Mouse (Mus musculus): ENCODE results near the gene Fam57b. TPM values are rescaled to one million over a fixed set of nuclear protein-coding genes. Genes with fewer than 3 reads are reported as not detected.

The Fam57b gene
- total and polyA plus RNA-seq, 2 experiments from 2014 or later = 44.3 to 44.8 TPM

DNA sequence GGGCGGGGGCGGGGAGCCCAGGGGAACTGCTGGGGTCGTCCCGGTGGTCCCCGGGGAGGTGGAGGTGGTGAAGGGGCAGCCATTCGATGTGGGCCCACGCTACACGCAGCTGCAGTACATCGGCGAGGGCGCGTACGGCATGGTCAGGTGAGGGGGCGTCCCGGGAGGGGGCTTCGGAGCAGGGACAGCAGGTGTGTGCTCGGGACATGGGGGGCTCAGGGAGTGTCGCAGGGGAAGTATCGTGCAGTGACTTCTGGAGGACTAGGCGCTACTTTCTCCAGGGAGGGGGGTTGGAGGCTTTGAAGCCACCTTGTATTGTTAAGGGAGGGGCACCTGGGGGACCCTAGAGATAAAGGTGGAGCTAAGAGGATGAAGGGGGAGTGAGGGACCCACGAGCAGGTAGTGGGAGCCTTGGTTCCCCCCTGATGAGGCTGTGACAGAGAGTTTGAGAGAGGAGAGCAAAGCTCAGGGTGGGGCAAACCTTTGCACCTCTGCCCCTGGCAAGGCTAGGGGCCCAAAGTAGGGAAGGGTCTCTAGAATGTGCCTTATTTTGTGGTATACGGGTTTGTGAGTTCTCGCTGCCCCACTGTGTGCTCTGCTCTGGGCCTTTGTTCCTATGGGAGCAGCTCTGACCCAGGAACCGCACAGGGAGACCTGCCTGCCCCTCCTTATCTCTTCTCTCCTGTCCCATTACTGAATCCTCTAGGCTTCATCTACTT is 37.6 kb upstream of the Fam57b start:
- H3K27ac ChIP-seq = peak overlapping the region; percentile 89
- peak overlapping the region; percentile 73 for H3K4me3 ChIP-seq (ENCODE audit: low read length)
- peak; percentile 41 for ATAC-seq
- no peak for TF ChIP-seq CTCF (IDR thresholded peaks at IDR 0.05; ENCODE audit: low read depth)
- DNase-seq (ENCODE audit: low spot score) = no peak
- peaks cover 24% of the 10 kb centered on the region for H3K4me1 ChIP-seq (ENCODE audit: insufficient read depth, low read length)
- H3K36me3 ChIP-seq (ENCODE audit: insufficient read depth, low read length) = peaks cover 11% of the 10 kb centered on the region
- peak overlapping the region; percentile 98 for H3K4me2 ChIP-seq (ENCODE audit: low read depth, low read length)
- no peaks in the 10 kb centered on the region for H3K27me3 ChIP-seq (ENCODE audit: insufficient read depth, low read length)
- no peaks in the 10 kb centered on the region for H3K9me3 ChIP-seq (ENCODE audit: low read length)
- WGBS = 1% methylated on average over 23 of the region's 24 CpGs
- H3K9ac ChIP-seq (replicated peaks; ENCODE audit: low read length) = peak overlapping the region; percentile 80

- no peaks in the 10 kb centered on the region for H3K9me3 ChIP-seq (ENCODE audit: low read length)
- H3K27ac ChIP-seq = peak overlapping the region; percentile 89
- peak overlapping the region; percentile 80 for H3K9ac ChIP-seq (replicated peaks; ENCODE audit: low read length)
- H3K4me2 ChIP-seq (ENCODE audit: low read depth, low read length) = peak overlapping the region; percentile 98
- no peaks in the 10 kb centered on the region for H3K27me3 ChIP-seq (ENCODE audit: insufficient read depth, low read length)
- peak; percentile 61 for ATAC-seq
- no peak for TF ChIP-seq CTCF (IDR thresholded peaks at IDR 0.05; ENCODE audit: low read depth)
- DNase-seq (ENCODE audit: low spot score) = peak; percentile 77
- WGBS = 10% methylated on average over 3 of the region's 3 CpGs
- peak overlapping the region; percentile 73 for H3K4me3 ChIP-seq (ENCODE audit: low read length)
- peaks cover 16% of the 10 kb centered on the region for H3K36me3 ChIP-seq (ENCODE audit: insufficient read depth, low read length)
- H3K4me1 ChIP-seq (ENCODE audit: insufficient read depth, low read length) = peaks cover 24% of the 10 kb centered on the region
Observed at GRCm38 (mm10) chr7:126760391-126760802, 37.1 kb upstream of the Fam57b start.

DNA sequence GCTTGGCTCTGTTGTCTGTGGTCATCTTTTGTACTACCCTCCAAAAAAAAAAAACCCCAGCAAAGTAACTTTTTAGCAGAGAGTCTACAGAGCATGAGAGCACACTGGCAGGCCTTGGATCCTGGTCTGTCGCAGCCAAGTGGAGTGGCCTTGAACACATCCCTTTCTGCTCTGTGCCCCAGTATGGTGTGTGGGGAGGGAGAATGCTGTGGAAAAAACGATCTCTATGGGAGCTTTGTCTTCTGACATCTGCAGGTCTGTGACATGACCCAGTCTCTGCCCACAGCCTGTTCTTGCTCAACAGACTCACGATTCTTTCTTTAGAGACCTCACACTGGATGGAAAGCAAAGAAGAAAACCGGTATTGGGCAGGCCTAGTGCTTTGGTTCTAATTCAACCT is 36.5 kb upstream of the Fam57b start:
- ATAC-seq (no peak), DNase-seq (ENCODE audit: low spot score) (no peak)
- H3K27ac ChIP-seq = peak overlapping the region; percentile 89
- no peaks in the 10 kb centered on the region for H3K9me3 ChIP-seq (ENCODE audit: low read length)
- H3K4me3 ChIP-seq (ENCODE audit: low read length) = 0 out of 2 replicates have a peak overlapping the region, but pooled peaks have one; percentile 73
- 56% methylated on average over 4 of the region's 4 CpGs for WGBS
- no peak overlapping the region for H3K9ac ChIP-seq (replicated peaks; ENCODE audit: low read length)
- H3K4me1 ChIP-seq (ENCODE audit: insufficient read depth, low read length) = peaks cover 24% of the 10 kb centered on the region
- H3K4me2 ChIP-seq (ENCODE audit: low read depth, low read length) = peak overlapping the region; percentile 98
- H3K27me3 ChIP-seq (ENCODE audit: insufficient read depth, low read length) = no peaks in the 10 kb centered on the region
- peaks cover 22% of the 10 kb centered on the region for H3K36me3 ChIP-seq (ENCODE audit: insufficient read depth, low read length)
- TF ChIP-seq CTCF (IDR thresholded peaks at IDR 0.05; ENCODE audit: low read depth) = no peak

DNA sequence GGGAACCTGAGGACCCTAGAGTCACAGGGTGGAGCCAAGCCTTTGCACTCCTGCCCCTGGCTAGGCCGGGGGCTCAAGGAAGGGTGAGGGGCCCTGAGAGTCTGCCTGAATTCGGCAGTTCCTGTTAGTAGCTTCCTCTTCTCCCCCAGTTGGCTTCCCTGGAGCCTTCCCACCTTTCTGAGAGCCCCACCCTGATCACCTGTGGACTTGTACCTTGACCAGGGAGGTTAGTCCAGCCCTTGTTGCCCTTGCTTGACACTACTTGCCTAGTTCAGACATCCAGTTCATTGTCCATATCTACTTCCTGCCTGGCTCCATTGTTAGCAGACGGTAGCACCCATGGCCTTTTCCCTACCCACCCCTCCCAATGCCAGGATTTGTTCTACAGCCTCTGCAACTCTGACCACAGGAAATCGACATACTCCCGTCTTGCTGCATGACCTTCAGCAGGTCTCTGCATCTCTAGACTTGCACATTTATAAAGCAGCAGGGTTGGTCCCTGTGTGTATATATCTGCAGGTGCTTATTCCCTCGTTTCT is 35.9 kb upstream of the Fam57b start:
- Histone ChIP-seq H3K4me2 (ENCODE audit: low read depth, low read length) (peak overlapping the region; percentile 98; the same call in 1 of the 2 replicates), H3K4me1 (ENCODE audit: insufficient read depth, low read length) (peaks cover 24% of the 10 kb centered on the region), H3K9me3 (ENCODE audit: low read length) (no peaks in the 10 kb centered on the region), H3K27ac (peak overlapping the region; percentile 89; the same call in 1 of the 2 replicates), H3K4me3 (ENCODE audit: low read length) (no peak overlapping the region), H3K9ac (replicated peaks; ENCODE audit: low read length) (no peak overlapping the region), H3K27me3 (ENCODE audit: insufficient read depth, low read length) (no peaks in the 10 kb centered on the region), H3K36me3 (ENCODE audit: insufficient read depth, low read length) (peaks cover 28% of the 10 kb centered on the region)
- DNase-seq (ENCODE audit: low spot score) = no peak
- 71% methylated on average over 6 of the region's 6 CpGs for WGBS
- no peak for TF ChIP-seq CTCF (IDR thresholded peaks at IDR 0.05; ENCODE audit: low read depth)
- ATAC-seq = no peak

DNA sequence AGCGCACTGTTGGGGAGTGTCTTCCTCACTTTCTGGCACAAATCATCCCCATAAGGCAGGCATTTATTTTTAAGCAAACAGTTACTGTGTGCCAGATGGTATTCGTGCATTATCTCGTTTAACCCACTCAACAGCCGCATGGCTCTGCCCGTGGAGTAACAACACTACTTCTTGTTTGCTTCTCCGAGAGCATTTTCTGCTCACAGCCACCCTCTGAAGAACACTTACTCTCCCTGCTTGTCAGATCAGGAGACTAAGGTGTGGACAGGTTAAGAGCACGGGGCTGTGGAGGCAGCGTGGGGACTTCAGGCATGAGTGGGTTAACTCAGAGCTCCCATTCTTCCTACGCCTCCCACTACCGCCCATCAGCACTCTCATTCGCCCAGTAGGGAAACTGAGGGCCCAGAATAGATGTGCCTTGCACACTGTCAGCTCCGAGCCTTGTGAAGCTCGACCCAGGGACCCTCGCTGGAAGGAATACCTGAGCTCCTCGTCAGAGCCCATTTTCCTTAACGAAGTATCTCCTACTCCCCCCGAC is 34.9 kb upstream of the Fam57b start:
- peak overlapping the region; percentile 36 for H3K4me2 ChIP-seq (ENCODE audit: low read depth, low read length)
- H3K9ac ChIP-seq (replicated peaks; ENCODE audit: low read length) = 0 out of 2 replicates have a peak overlapping the region, but pooled peaks have one; percentile 25
- TF ChIP-seq CTCF (IDR thresholded peaks at IDR 0.05; ENCODE audit: low read depth) = no peak
- H3K36me3 ChIP-seq (ENCODE audit: insufficient read depth, low read length) = peaks cover 34% of the 10 kb centered on the region
- WGBS = 52% methylated on average over 17 of the region's 17 CpGs
- H3K4me1 ChIP-seq (ENCODE audit: insufficient read depth, low read length) = peaks cover 24% of the 10 kb centered on the region
- H3K27me3 ChIP-seq (ENCODE audit: insufficient read depth, low read length) = no peaks in the 10 kb centered on the region
- ATAC-seq (no peak), DNase-seq (ENCODE audit: low spot score) (no peak)
- H3K4me3 ChIP-seq (ENCODE audit: low read length) = no peak overlapping the region
- H3K9me3 ChIP-seq (ENCODE audit: low read length) = no peaks in the 10 kb centered on the region
- H3K27ac ChIP-seq = peak overlapping the region; percentile 22; the same call in 1 of the 2 replicates

DNA sequence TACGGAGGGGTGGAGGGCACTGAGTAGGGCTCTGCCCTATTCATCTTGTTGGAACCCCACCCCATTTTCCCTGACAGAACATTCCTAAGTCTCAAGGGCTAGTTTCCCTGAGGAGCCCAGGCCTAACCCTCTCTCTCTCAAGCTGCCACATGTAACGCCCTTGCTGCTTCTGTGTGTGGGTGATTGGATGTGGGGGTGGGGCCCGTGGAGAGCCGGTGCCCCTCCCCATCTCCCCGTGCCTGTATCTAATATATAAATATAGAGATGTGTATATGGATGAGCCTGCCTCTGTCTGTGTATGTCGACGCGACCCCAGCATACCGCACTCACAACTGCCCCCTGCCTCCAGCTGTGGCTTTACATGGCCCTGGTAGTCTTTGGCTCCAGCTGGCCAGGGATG is 31.9 kb upstream of the Fam57b start:
- 89% methylated on average over 9 of the region's 9 CpGs for WGBS
- H3K4me1 ChIP-seq (ENCODE audit: insufficient read depth, low read length) = peaks cover 15% of the 10 kb centered on the region
- H3K9ac ChIP-seq (replicated peaks; ENCODE audit: low read length) = no peak overlapping the region
- ATAC-seq = no peak
- no peak for TF ChIP-seq CTCF (IDR thresholded peaks at IDR 0.05; ENCODE audit: low read depth)
- H3K4me2 ChIP-seq (ENCODE audit: low read depth, low read length) = no peak overlapping the region
- H3K9me3 ChIP-seq (ENCODE audit: low read length) = no peaks in the 10 kb centered on the region
- no peak overlapping the region for H3K27ac ChIP-seq
- DNase-seq (ENCODE audit: low spot score) = no peak
- no peak overlapping the region for H3K4me3 ChIP-seq (ENCODE audit: low read length)
- H3K36me3 ChIP-seq (ENCODE audit: insufficient read depth, low read length) = peaks cover 52% of the 10 kb centered on the region
- no peaks in the 10 kb centered on the region for H3K27me3 ChIP-seq (ENCODE audit: insufficient read depth, low read length)

All from hindbrain, postnatal 0 days (tissue).